In the genomic region with DNA sequence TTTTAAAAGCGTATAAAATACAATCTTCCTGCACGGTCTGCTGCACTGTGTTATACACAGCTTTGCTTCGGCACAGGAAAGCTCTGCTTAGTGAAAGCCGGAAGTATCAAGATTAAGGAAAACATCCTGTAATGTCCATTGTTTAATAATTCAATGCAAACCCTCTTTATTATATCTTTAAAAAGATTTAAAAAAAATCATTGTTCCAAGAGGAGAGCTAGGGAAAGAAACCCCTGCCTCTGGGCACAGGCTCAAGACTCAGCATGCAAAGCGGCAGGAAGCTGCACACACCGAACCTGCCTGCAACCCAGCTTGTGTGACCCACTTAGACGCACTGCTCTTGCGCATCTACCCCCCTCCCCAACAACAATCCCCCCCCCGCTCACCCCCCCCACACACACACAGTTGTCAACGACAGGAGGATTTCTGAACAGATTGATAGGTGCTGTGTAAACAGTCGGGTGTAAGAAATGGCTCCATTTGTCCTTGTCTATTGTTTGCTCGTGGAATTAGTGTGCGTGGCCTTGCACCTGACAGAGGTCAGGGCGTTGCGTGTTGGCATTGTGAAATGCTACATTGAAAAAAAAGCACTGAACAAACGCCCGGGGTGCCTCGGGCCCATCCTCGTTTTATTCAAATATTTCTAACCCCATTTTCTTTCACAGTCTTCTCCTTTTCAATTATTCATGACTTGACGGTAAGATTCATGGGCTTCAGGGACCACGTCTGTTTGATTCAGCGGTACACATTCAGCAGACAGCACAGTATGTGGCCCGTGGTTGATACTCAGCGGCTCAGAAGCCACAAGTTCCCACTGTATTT, we compare ENCODE assay signal across 8 mouse cellular contexts.
DNase-seq lines count a peak whose midpoint lies in the region; ATAC-seq lines count a peak whose summit lies in the region.

No protein-coding gene starts in this region.

- no peak overlapping the region for H3K9ac ChIP-seq in heart, embryonic 11.5 days (ENCODE audit: low read depth, low read length)
- no peak overlapping the region for H3K9ac ChIP-seq in embryonic facial prominence, embryonic 13.5 days
- peak overlapping the region; percentile 42; the same call in 1 of the 2 replicates for H3K9ac ChIP-seq in intestine, embryonic 16.5 days (ENCODE audit: low read depth, low read length)

- no peaks in the 10 kb centered on the region for H3K9me3 ChIP-seq in heart, embryonic 11.5 days (replicated peaks; ENCODE audit: control insufficient read depth, low read length)
- H3K9me3 ChIP-seq in embryonic facial prominence, embryonic 13.5 days, result no peaks in the 10 kb centered on the region
- H3K9me3 ChIP-seq in intestine, embryonic 16.5 days (ENCODE audit: control insufficient read depth, low read length), result no peaks in the 10 kb centered on the region

- H3K4me3 ChIP-seq in heart, embryonic 11.5 days (ENCODE audit: low read depth, low read length), result no peak overlapping the region
- H3K4me3 ChIP-seq in embryonic facial prominence, embryonic 13.5 days, result no peak overlapping the region
- H3K4me3 ChIP-seq in intestine, embryonic 16.5 days (ENCODE audit: low read length), result no peak overlapping the region

- no peak overlapping the region for H3K27ac ChIP-seq in heart, embryonic 11.5 days (ENCODE audit: low read depth, low read length)
- H3K27ac ChIP-seq in embryonic facial prominence, embryonic 13.5 days, result no peak overlapping the region
- no peak overlapping the region for H3K27ac ChIP-seq in intestine, embryonic 16.5 days (ENCODE audit: low read length)

- ATAC-seq in heart, embryonic 11.5 days (replicated peaks; ENCODE audit: insufficient number of reproducible peaks, low FRiP score, low TSS enrichment), result no peak
- ATAC-seq in embryonic facial prominence, embryonic 13.5 days (ENCODE audit: insufficient number of reproducible peaks, insufficient read depth, low FRiP score, low TSS enrichment, low read depth), result no peak
- ATAC-seq in intestine, embryonic 16.5 days, result peak; percentile 55; the same call in 1 of the 2 replicates
- ATAC-seq in frontal cortex, adult (ENCODE audit: low TSS enrichment), result no peak

- no peaks in the 10 kb centered on the region for H3K27me3 ChIP-seq in heart, embryonic 11.5 days (ENCODE audit: control insufficient read depth, insufficient read depth, low read length)
- H3K27me3 ChIP-seq in embryonic facial prominence, embryonic 13.5 days, result peaks cover 18% of the 10 kb centered on the region
- no peaks in the 10 kb centered on the region for H3K27me3 ChIP-seq in intestine, embryonic 16.5 days (replicated peaks; ENCODE audit: control insufficient read depth, insufficient read depth, low read length)

- H3K4me1 ChIP-seq in heart, embryonic 11.5 days (ENCODE audit: control insufficient read depth, insufficient read depth, low read length), result no peaks in the 10 kb centered on the region
- H3K4me1 ChIP-seq in embryonic facial prominence, embryonic 13.5 days, result peaks cover 19% of the 10 kb centered on the region
- H3K4me1 ChIP-seq in intestine, embryonic 16.5 days (ENCODE audit: control insufficient read depth, insufficient read depth, low read length), result no peaks in the 10 kb centered on the region

- DNase-seq in heart, adult 8-10 months (ENCODE audit: low spot score), result peak; percentile 16
- DNase-seq in neural tube, embryonic 10.5 days (ENCODE audit: extremely low spot score, low spot score), result peak; percentile 29
- DNase-seq in thymus, postnatal 14 days, result no peak
- DNase-seq in urinary bladder, postnatal 36 days (ENCODE audit: low spot score in 2 of 2), result no peak

- WGBS in heart, embryonic 11.5 days (ENCODE audit: insufficient replicate concordance), result 62% methylated on average over 24 of the region's 24 CpGs
- 42% methylated on average over 24 of the region's 24 CpGs for WGBS in embryonic facial prominence, embryonic 13.5 days
- WGBS in intestine, embryonic 16.5 days, result 34% methylated on average over 24 of the region's 24 CpGs

- H3K4me2 ChIP-seq in heart, embryonic 11.5 days, result no peak overlapping the region
- peak overlapping the region; percentile 32; the same call in 1 of the 2 replicates for H3K4me2 ChIP-seq in embryonic facial prominence, embryonic 13.5 days
- peak overlapping the region; percentile 10 for H3K4me2 ChIP-seq in intestine, embryonic 16.5 days (ENCODE audit: low read depth, low read length)

- no peaks in the 10 kb centered on the region for H3K36me3 ChIP-seq in heart, embryonic 11.5 days (ENCODE audit: control insufficient read depth, insufficient read depth, low read length)
- H3K36me3 ChIP-seq in embryonic facial prominence, embryonic 13.5 days, result no peaks in the 10 kb centered on the region
- no peaks in the 10 kb centered on the region for H3K36me3 ChIP-seq in intestine, embryonic 16.5 days (ENCODE audit: control insufficient read depth, insufficient read depth, low read length)

Comparison
In these comparisons a context has a peak if more than half of its experiments do, and no peak if none do; other contexts are left out.
1. DNase-seq: peak in heart, adult 8-10 months (single experiment) and neural tube, embryonic 10.5 days (single experiment); none in thymus, postnatal 14 days (single experiment) and urinary bladder, postnatal 36 days (0 of 2).